Mouse (Mus musculus): ENCODE measurements around the gene Il6ra.

DNA sequence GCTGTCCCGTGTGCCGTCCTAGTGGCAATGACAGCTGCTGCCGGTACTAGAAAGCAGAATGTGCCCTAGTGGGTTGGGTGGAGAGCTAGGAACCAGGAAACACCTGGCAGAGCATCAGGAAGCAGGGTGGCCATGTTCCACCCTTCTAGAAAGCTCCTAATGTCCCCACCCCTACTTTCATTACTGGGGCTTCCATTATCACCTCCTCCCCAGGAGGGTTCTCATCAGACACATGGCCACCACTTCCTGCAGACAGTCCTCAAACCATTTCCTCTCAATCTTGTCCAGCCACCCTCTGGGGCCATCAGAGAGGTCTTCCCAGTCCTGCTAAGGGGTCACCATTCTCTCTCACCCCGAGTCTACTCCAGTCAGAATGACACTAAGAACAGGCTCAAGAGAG, 48.4 kb upstream of the Il6ra start:
- peak in 1 of 3 experiments; percentile 1 for TF ChIP-seq MYOD1 (IDR thresholded peaks at IDR 0.05; ENCODE audit: control insufficient read depth in 1 of 3, insufficient read length in 2 of 3, low read depth in 2 of 3)
- TF ChIP-seq POLR2A (IDR thresholded peaks at IDR 0.05; ENCODE audit: insufficient read length, low read depth) = no peak
